Mouse (Mus musculus): ENCODE results near the gene Zbtb16. TPM values are rescaled to one million over a fixed set of nuclear protein-coding genes. Genes with fewer than 3 reads are reported as not detected.

Zbtb16 gene
- polyA plus RNA-seq, 1 experiment, result 3.0 TPM

DNA sequence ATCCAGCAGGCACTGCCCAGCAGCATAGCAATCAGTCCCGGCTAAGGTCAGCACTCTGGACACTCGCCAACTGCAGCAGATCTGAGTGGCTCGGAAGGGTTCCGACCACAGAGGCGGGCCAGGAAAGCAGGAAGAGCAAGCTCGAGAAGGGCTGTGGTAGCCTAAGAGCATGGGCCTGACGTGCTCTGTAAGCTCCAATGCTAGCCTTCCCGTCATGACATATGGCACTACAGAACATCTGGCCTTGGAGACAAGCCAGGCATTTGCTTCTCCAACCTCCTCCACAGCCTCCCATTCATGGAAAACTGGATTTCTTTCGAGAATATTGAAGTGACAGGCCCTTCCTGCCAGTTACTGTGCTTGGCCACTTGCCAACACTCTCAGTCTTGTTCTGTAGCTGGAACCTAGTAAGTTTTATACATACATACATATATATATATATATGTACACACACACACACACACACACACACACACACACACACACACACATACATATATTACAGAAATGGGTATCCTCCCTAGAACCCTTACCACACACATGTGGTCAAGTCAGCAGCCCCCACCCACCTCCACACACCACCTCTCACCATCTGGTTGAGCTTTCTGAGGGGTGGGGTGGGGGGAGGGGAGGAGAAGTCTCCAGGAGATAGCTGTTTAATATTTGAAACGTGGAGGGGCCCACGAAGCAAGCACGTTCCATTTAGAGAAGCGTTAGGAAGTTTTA is 75.4 kb downstream of the Zbtb16 start:
- 23% methylated on average over 13 of the region's 13 CpGs for WGBS
- peaks cover 10% of the 10 kb centered on the region; the same call in 1 of the 2 replicates for H3K4me1 ChIP-seq (ENCODE audit: control insufficient read depth, insufficient read depth, low read length)
- peak; percentile 77 for DNase-seq
- no peak overlapping the region for H3K27ac ChIP-seq (ENCODE audit: insufficient read depth, low read depth, low read length)
- no peaks in the 10 kb centered on the region for H3K27me3 ChIP-seq (replicated peaks; ENCODE audit: control insufficient read depth, insufficient read depth, low read length)
- TF ChIP-seq CTCF (conservative IDR thresholded peaks at IDR 0.05; ENCODE audit: insufficient read depth, insufficient read length, low read depth, low read length) (no peak), POLR2A (IDR thresholded peaks at IDR 0.05; ENCODE audit: low read depth, low read length) (no peak)
- H3K36me3 ChIP-seq (ENCODE audit: control insufficient read depth, insufficient read depth, low read length), result no peaks in the 10 kb centered on the region
- H3K4me3 ChIP-seq (ENCODE audit: insufficient read depth, low read depth, low read length), result no peak overlapping the region

DNA sequence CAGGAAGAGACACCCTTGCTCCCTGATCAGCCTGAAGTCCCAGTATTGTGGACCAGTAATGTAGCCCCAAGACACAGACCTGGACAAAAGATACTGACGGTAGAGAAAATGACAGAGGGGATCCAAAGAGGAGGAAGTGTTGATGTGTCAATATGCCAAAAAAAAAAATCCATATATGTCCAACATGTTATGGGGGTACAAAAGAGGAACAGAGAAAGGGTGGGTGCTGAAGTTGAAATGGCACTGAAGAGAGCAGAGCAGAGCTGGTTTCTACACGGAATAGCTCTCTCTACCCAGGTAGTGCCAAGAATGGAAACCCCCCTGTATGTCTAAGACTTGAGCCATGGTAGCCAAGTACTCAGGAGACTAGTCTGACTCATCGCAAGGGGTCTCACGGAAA is 76.9 kb downstream of the Zbtb16 start:
- Histone ChIP-seq H3K27ac (ENCODE audit: insufficient read depth, low read depth, low read length) (no peak overlapping the region), H3K27me3 (replicated peaks; ENCODE audit: control insufficient read depth, insufficient read depth, low read length) (no peaks in the 10 kb centered on the region), H3K4me3 (ENCODE audit: insufficient read depth, low read depth, low read length) (no peak overlapping the region), H3K4me1 (ENCODE audit: control insufficient read depth, insufficient read depth, low read length) (peaks cover 10% of the 10 kb centered on the region; the same call in 1 of the 2 replicates), H3K36me3 (ENCODE audit: control insufficient read depth, insufficient read depth, low read length) (no peaks in the 10 kb centered on the region)
- DNase-seq, result no peak
- 93% methylated on average over 4 of the region's 4 CpGs for WGBS
- no peak for TF ChIP-seq POLR2A (IDR thresholded peaks at IDR 0.05; ENCODE audit: low read depth, low read length)
- TF ChIP-seq CTCF (conservative IDR thresholded peaks at IDR 0.05; ENCODE audit: insufficient read depth, insufficient read length, low read depth, low read length), result no peak

DNA sequence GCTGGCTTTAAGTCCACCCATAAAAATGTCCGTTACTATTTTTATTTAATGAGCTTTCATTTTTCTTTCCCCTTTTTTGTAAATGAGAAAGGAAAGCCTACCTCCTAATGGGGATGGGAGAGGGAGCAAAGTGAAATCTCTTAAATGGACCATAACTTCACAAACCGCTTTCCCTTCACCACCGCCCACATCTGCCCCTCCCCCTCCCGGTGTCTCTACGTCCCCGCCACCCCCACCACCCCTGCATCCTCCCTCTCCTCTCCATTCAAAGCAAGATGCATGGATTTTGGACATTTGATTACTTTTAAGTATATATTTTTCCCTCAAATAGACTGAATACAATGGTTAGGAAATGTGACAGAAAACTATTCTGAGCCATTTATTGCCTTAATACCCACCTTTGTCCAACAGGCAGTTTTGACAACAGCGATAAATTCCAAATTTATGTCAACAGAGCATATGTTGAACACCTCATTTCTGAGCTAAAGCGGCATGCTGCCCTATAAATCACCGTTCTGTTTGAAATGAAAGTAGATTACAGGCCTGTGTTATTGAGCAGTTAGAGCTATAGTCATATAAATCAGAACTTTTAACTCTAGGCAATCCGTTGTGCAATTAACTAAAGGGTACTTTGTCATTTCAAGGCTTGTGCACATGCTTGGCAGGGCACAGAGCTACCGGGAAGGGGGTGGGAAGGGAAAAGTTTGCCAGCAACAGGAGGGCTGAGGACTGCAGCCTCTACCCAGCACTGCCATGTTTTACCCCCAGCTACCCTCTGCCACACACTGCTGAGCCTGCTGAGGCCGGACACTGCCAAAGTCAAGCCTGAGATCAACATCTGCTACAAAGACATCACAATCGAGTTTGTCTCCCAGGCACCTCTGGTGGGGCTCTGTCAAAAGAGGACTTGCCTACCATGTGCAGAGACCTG is 78.1 kb downstream of the Zbtb16 start:
- H3K27ac ChIP-seq (ENCODE audit: insufficient read depth, low read depth, low read length), result no peak overlapping the region
- H3K4me1 ChIP-seq (ENCODE audit: control insufficient read depth, insufficient read depth, low read length), result peaks cover 10% of the 10 kb centered on the region; the same call in 1 of the 2 replicates
- no peak for DNase-seq
- no peaks in the 10 kb centered on the region for H3K27me3 ChIP-seq (replicated peaks; ENCODE audit: control insufficient read depth, insufficient read depth, low read length)
- 61% methylated on average over 13 of the region's 13 CpGs for WGBS
- TF ChIP-seq CTCF (conservative IDR thresholded peaks at IDR 0.05; ENCODE audit: insufficient read depth, insufficient read length, low read depth, low read length), result no peak
- no peak for TF ChIP-seq POLR2A (IDR thresholded peaks at IDR 0.05; ENCODE audit: low read depth, low read length)
- no peak overlapping the region for H3K4me3 ChIP-seq (ENCODE audit: insufficient read depth, low read depth, low read length)
- no peaks in the 10 kb centered on the region for H3K36me3 ChIP-seq (ENCODE audit: control insufficient read depth, insufficient read depth, low read length)

DNA sequence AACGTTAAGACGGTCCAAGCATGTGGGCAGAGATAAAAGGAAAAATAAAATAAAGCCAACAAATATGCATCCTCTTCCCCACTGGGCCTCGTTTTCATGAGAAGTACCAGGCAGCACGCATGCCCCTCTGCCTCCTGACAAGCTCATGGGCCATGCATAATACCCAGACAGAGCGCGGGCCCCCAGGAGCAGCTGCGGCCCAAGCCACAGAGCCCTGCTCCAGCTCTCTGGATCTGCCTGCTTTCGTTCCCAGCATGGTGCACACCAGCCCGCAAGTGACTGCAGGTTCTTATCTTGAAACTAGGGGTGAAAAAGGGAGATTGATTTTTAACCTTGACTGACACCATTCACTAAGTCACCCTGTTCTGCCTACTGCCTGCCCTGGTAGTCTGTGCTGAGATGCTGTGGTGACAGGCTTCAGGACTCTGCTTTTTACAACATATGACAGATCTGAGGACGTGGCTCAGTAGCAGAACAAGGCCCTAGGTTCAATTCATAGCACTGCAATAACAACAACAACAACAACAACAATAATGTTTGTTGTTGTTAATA is 79.7 kb downstream of the Zbtb16 start:
- WGBS, result 86% methylated on average over 10 of the region's 10 CpGs
- no peak overlapping the region for H3K27ac ChIP-seq (ENCODE audit: insufficient read depth, low read depth, low read length)
- no peak for TF ChIP-seq POLR2A (IDR thresholded peaks at IDR 0.05; ENCODE audit: low read depth, low read length)
- TF ChIP-seq CTCF (conservative IDR thresholded peaks at IDR 0.05; ENCODE audit: insufficient read depth, insufficient read length, low read depth, low read length), result no peak
- no peaks in the 10 kb centered on the region for H3K27me3 ChIP-seq (replicated peaks; ENCODE audit: control insufficient read depth, insufficient read depth, low read length)
- no peaks in the 10 kb centered on the region for H3K36me3 ChIP-seq (ENCODE audit: control insufficient read depth, insufficient read depth, low read length)
- DNase-seq, result no peak
- H3K4me3 ChIP-seq (ENCODE audit: insufficient read depth, low read depth, low read length), result no peak overlapping the region
- peaks cover 10% of the 10 kb centered on the region; the same call in 1 of the 2 replicates for H3K4me1 ChIP-seq (ENCODE audit: control insufficient read depth, insufficient read depth, low read length)

DNA sequence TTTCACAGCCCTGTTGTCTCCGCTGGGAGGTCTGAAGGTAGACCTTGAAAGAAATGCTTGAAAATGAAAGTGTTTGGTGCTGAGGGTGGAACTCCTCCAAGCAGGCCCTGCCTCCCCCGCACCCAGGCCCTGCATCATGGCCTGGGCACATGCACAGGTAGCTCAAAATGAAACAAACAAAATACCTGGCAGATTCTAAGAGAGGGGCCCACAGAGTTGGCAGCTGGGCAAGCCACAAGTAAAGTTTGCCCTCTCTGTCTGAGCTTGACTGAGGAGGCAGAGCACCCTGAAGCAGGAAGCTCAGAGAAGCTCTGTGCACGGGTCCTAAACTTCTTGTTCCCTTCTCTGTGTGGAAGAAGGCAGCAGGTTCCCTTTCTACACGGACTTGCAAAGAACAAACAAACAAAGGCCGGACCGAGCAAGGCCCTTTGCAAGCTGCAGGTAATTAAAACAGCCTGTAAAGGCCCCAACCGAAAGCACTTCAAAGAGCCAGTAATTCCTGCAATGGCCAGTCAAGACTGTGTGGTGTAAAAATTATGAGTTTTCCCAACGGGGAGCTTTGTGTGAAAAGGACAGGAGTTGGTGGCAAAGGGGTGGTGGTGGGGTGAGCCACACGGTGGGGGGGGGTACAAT is 80.5 kb downstream of the Zbtb16 start:
- Histone ChIP-seq H3K27ac (ENCODE audit: insufficient read depth, low read depth, low read length) (no peak overlapping the region), H3K4me3 (ENCODE audit: insufficient read depth, low read depth, low read length) (no peak overlapping the region), H3K27me3 (replicated peaks; ENCODE audit: control insufficient read depth, insufficient read depth, low read length) (no peaks in the 10 kb centered on the region), H3K4me1 (ENCODE audit: control insufficient read depth, insufficient read depth, low read length) (peaks cover 9% of the 10 kb centered on the region; the same call in 1 of the 2 replicates), H3K36me3 (ENCODE audit: control insufficient read depth, insufficient read depth, low read length) (no peaks in the 10 kb centered on the region)
- TF ChIP-seq POLR2A (IDR thresholded peaks at IDR 0.05; ENCODE audit: low read depth, low read length) (no peak), CTCF (conservative IDR thresholded peaks at IDR 0.05; ENCODE audit: insufficient read depth, insufficient read length, low read depth, low read length) (no peak)
- 56% methylated on average over 9 of the region's 9 CpGs for WGBS
- DNase-seq, result no peak

DNA sequence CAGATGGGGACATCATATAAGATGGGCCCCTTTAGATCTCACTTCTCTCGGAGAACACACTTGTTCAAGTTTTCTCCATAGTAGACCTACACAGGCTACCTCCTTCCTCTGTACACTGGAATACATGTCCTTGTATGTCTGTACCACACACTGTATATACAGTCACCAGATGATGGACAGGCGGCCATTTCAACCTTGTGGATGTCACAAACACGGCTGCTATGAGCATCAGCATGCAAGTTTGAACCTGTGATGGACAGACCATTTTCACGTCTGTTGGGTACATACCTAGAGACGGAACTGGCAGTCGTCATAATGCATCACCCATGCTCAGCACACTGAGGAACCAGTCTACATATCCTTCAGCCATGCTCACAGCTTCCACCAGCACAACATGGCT is 81.6 kb downstream of the Zbtb16 start:
- Histone ChIP-seq H3K4me3 (ENCODE audit: insufficient read depth, low read depth, low read length) (no peak overlapping the region), H3K27me3 (replicated peaks; ENCODE audit: control insufficient read depth, insufficient read depth, low read length) (no peaks in the 10 kb centered on the region), H3K36me3 (ENCODE audit: control insufficient read depth, insufficient read depth, low read length) (no peaks in the 10 kb centered on the region), H3K27ac (ENCODE audit: insufficient read depth, low read depth, low read length) (no peak overlapping the region), H3K4me1 (ENCODE audit: control insufficient read depth, insufficient read depth, low read length) (peaks cover under 1% of the 10 kb centered on the region; the same call in 1 of the 2 replicates)
- TF ChIP-seq CTCF (conservative IDR thresholded peaks at IDR 0.05; ENCODE audit: insufficient read depth, insufficient read length, low read depth, low read length) (no peak), POLR2A (IDR thresholded peaks at IDR 0.05; ENCODE audit: low read depth, low read length) (no peak)
- no peak for DNase-seq
- WGBS, result 99% methylated on average over 6 of the region's 6 CpGs

All from kidney, adult 2 months (tissue).